Mouse (Mus musculus): Measurements from ENCODE around the gene Lmo4. TPM values are rescaled to one million over a fixed set of nuclear protein-coding genes. Genes with fewer than 3 reads are reported as not detected.

Gene Lmo4
- polyA plus RNA-seq, 1 experiment, result 28.9 TPM

DNA sequence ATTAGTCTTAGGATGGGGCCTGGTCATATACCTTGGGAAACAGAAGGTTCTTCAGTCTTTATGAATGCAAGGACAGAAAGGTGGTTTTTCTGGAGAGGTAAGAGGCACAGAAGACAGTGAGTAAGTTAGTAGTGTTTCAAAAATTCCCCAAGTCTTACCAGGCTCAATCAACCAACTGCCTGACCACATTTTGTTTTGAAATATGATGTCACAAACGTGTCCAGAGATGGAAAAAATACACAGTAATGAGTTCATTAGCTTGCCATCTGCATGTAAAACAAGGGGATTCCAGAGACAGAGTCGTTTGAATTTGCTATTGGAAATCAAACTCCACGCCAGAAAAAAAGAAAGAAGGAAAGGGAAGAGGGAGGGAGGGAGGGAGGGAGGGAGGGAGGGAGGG lies 26.1 kb downstream of the Lmo4 start:
- TF ChIP-seq EP300 (IDR thresholded peaks at IDR 0.05; ENCODE audit: insufficient read depth, low read depth, low read length) (no peak), POLR2A (IDR thresholded peaks at IDR 0.05; ENCODE audit: insufficient read depth, low read length) (no peak), CTCF (IDR thresholded peaks at IDR 0.05; ENCODE audit: low read depth, low read length) (no peak)
- Histone ChIP-seq H3K27me3 (ENCODE audit: control insufficient read depth, insufficient read depth, low read length, poor library complexity, severe bottlenecking) (no peaks in the 10 kb centered on the region), H3K4me1 (ENCODE audit: control insufficient read depth, insufficient read depth, low read length) (no peaks in the 10 kb centered on the region)

DNA sequence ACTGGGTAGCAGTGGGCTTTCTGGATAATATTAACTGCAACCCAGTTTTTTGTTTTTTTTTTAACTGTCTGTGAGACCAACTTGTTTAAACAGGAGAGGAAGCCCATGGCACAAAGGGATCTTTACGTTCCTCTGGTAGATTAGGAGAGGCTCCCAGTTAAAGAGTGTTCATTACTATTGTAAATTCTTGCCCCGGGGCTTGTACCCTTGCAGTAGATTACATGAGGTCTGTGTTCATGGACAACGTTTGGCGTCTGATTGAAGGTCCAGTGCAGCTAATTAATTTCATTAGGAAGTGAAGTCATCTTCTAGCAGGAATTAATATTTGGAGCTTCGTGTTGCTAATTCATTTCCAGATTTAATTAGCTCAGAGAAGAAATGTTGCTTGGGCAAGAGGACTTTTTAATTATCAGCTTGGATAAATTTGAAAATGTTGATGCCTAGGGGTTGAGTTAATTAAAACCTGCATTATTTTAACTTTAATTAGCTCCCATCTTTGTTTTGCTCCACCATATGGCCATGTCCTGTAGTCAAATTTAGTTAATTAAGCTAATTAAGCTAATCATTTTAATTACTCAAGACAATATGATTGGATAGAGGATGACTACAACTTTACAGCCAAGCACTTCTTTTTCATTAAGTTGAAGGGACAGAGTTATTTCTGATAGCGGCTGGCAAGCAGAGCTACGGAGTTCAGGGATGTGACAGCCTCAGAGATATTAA lies 31.0 kb downstream of the Lmo4 start:
- Histone ChIP-seq H3K9ac (ENCODE audit: low read depth, poor library complexity, severe bottlenecking) (no peak overlapping the region), H3K27me3 (ENCODE audit: control insufficient read depth, insufficient read depth, low read length, poor library complexity, severe bottlenecking) (no peaks in the 10 kb centered on the region), H3K27ac (ENCODE audit: insufficient read depth, low read length) (no peak overlapping the region), H3K4me3 (ENCODE audit: low read depth, low read length) (no peak overlapping the region), H3K4me1 (ENCODE audit: control insufficient read depth, insufficient read depth, low read length) (no peaks in the 10 kb centered on the region), H3K36me3 (ENCODE audit: control insufficient read depth, insufficient read depth, low read length, poor library complexity, severe bottlenecking) (no peaks in the 10 kb centered on the region), H3K9me3 (replicated peaks; ENCODE audit: control insufficient read depth, insufficient read depth, low read length, poor library complexity, severe bottlenecking) (no peaks in the 10 kb centered on the region)
- TF ChIP-seq POLR2A (IDR thresholded peaks at IDR 0.05; ENCODE audit: insufficient read depth, low read length) (no peak), CTCF (IDR thresholded peaks at IDR 0.05; ENCODE audit: low read depth, low read length) (no peak), EP300 (IDR thresholded peaks at IDR 0.05; ENCODE audit: insufficient read depth, low read depth, low read length) (no peak)

More for the DNA sequence above, 26.1 kb downstream of the Lmo4 start:
- Histone ChIP-seq H3K36me3 (ENCODE audit: control insufficient read depth, insufficient read depth, low read length, poor library complexity, severe bottlenecking) (no peaks in the 10 kb centered on the region), H3K9me3 (replicated peaks; ENCODE audit: control insufficient read depth, insufficient read depth, low read length, poor library complexity, severe bottlenecking) (no peaks in the 10 kb centered on the region), H3K4me3 (ENCODE audit: low read depth, low read length) (no peak overlapping the region), H3K27ac (ENCODE audit: insufficient read depth, low read length) (no peak overlapping the region), H3K9ac (ENCODE audit: low read depth, poor library complexity, severe bottlenecking) (no peak overlapping the region)

DNA sequence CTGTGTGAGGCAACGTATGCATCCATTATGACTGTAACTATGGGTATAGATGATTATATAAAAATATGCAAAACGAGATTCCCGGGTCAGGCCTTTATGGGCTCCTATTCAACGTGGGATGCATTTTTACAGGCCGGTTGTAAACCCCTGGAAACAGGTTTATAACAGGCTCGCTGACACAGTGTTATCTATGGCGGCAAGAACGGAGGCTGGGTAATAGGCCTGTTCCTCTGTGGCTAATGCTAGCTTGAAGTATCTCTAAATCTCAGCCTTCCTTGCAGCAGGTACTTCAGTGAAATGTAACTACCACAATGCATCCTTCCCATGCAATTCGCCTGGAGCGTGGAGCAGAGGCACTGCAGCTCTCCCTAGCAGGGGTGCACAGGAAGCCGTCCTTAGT lies 31.9 kb downstream of the Lmo4 start:
- Histone ChIP-seq H3K9me3 (replicated peaks; ENCODE audit: control insufficient read depth, insufficient read depth, low read length, poor library complexity, severe bottlenecking) (no peaks in the 10 kb centered on the region), H3K9ac (ENCODE audit: low read depth, poor library complexity, severe bottlenecking) (no peak overlapping the region), H3K36me3 (ENCODE audit: control insufficient read depth, insufficient read depth, low read length, poor library complexity, severe bottlenecking) (no peaks in the 10 kb centered on the region), H3K4me3 (ENCODE audit: low read depth, low read length) (no peak overlapping the region), H3K27ac (ENCODE audit: insufficient read depth, low read length) (no peak overlapping the region), H3K27me3 (ENCODE audit: control insufficient read depth, insufficient read depth, low read length, poor library complexity, severe bottlenecking) (no peaks in the 10 kb centered on the region), H3K4me1 (ENCODE audit: control insufficient read depth, insufficient read depth, low read length) (no peaks in the 10 kb centered on the region)
- TF ChIP-seq EP300 (IDR thresholded peaks at IDR 0.05; ENCODE audit: insufficient read depth, low read depth, low read length), result no peak
- no peak for TF ChIP-seq CTCF (IDR thresholded peaks at IDR 0.05; ENCODE audit: low read depth, low read length)
- no peak for TF ChIP-seq POLR2A (IDR thresholded peaks at IDR 0.05; ENCODE audit: insufficient read depth, low read length)

DNA sequence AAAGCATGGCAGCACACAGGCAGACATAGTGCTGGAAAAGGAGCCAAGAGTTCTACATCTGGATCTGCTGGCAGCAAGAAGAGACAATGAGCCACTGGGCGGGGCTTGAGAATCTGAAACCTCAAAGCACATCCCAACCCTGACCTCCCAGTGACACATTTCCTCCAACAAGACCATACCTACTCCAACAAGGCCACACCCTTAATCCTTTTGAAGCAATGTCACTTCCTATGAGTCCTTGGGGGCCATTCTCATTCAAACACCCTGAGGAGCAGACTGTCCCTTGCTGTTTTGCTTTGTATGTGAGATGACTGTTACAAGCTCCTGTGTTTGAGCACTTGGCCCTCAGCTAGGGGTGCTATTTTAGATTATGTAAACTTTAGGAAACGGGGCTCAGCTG lies 33.3 kb downstream of the Lmo4 start:
- Histone ChIP-seq H3K4me1 (ENCODE audit: control insufficient read depth, insufficient read depth, low read length) (no peaks in the 10 kb centered on the region), H3K27me3 (ENCODE audit: control insufficient read depth, insufficient read depth, low read length, poor library complexity, severe bottlenecking) (no peaks in the 10 kb centered on the region), H3K9me3 (replicated peaks; ENCODE audit: control insufficient read depth, insufficient read depth, low read length, poor library complexity, severe bottlenecking) (no peaks in the 10 kb centered on the region), H3K4me3 (ENCODE audit: low read depth, low read length) (no peak overlapping the region), H3K9ac (ENCODE audit: low read depth, poor library complexity, severe bottlenecking) (no peak overlapping the region), H3K27ac (ENCODE audit: insufficient read depth, low read length) (no peak overlapping the region), H3K36me3 (ENCODE audit: control insufficient read depth, insufficient read depth, low read length, poor library complexity, severe bottlenecking) (no peaks in the 10 kb centered on the region)
- TF ChIP-seq EP300 (IDR thresholded peaks at IDR 0.05; ENCODE audit: insufficient read depth, low read depth, low read length) (no peak), POLR2A (IDR thresholded peaks at IDR 0.05; ENCODE audit: insufficient read depth, low read length) (no peak)

DNA sequence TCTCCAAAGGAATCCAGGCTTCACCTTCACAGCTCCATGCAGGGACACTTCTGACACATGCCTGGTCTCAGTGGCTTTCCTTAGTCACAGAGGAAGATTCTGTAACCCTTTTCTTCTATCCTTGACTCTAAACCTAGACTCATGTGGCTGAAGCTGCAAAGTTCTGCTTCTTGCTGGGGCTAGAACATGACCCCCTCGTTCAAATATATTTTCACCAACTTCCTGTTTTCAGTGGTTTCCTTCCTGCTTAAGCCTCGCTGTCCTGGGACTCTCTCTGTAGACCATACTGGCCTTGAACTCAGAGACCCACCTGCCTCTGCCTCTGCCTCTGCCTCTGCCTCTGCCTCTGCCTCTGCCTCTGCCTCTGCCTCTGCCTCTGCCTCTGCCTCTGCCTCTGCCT lies 34.5 kb downstream of the Lmo4 start:
- no peak overlapping the region for H3K27ac ChIP-seq (ENCODE audit: insufficient read depth, low read length)
- TF ChIP-seq POLR2A (IDR thresholded peaks at IDR 0.05; ENCODE audit: insufficient read depth, low read length) (no peak), CTCF (IDR thresholded peaks at IDR 0.05; ENCODE audit: low read depth, low read length) (no peak), EP300 (IDR thresholded peaks at IDR 0.05; ENCODE audit: insufficient read depth, low read depth, low read length) (no peak)
- H3K27me3 ChIP-seq (ENCODE audit: control insufficient read depth, insufficient read depth, low read length, poor library complexity, severe bottlenecking), result no peaks in the 10 kb centered on the region
- H3K4me1 ChIP-seq (ENCODE audit: control insufficient read depth, insufficient read depth, low read length), result no peaks in the 10 kb centered on the region
- no peaks in the 10 kb centered on the region for H3K36me3 ChIP-seq (ENCODE audit: control insufficient read depth, insufficient read depth, low read length, poor library complexity, severe bottlenecking)
- no peak overlapping the region for H3K9ac ChIP-seq (ENCODE audit: low read depth, poor library complexity, severe bottlenecking)
- no peak overlapping the region for H3K4me3 ChIP-seq (ENCODE audit: low read depth, low read length)
- no peaks in the 10 kb centered on the region for H3K9me3 ChIP-seq (replicated peaks; ENCODE audit: control insufficient read depth, insufficient read depth, low read length, poor library complexity, severe bottlenecking)

DNA sequence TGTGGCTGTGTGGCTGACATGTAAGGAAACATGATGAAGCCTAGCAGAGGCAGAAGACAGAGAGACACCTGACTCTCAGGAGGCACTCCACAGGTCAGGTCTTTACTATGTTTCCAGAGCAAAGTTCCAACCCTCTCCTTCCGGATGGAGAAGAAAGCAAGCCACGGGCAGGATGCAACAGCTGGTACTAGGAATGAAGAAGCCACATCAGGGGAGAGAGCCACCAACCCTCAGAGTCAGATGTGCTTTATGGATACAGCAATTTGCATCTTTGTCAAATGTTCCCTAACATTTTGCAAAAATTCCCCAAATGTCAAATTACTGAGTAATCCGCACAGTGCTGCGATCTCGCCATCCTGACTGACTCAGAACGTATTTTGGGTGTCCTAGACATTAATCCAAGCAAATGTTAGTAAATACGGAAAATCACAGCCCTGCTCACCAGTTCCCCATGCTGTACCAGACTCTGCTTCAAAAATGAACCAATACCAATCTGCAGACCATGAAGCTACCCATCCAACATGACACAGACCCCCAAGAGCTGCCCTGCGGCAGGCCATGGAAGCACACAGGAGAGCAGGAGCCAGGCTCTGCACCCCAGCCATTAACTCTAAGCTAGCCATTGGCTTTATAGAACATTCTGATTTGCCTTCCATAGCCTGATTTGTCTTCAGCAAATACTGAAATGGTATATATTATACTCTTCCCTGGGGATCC lies 38.4 kb downstream of the Lmo4 start:
- no peak overlapping the region for H3K4me3 ChIP-seq (ENCODE audit: low read depth, low read length)
- H3K27me3 ChIP-seq (ENCODE audit: control insufficient read depth, insufficient read depth, low read length, poor library complexity, severe bottlenecking), result 0 out of 2 replicates have a peak, but pooled peaks cover 1% of the 10 kb centered on the region
- no peaks in the 10 kb centered on the region for H3K9me3 ChIP-seq (replicated peaks; ENCODE audit: control insufficient read depth, insufficient read depth, low read length, poor library complexity, severe bottlenecking)
- no peak overlapping the region for H3K9ac ChIP-seq (ENCODE audit: low read depth, poor library complexity, severe bottlenecking)
- no peak overlapping the region for H3K27ac ChIP-seq (ENCODE audit: insufficient read depth, low read length)
- H3K36me3 ChIP-seq (ENCODE audit: control insufficient read depth, insufficient read depth, low read length, poor library complexity, severe bottlenecking), result no peaks in the 10 kb centered on the region
- TF ChIP-seq POLR2A (IDR thresholded peaks at IDR 0.05; ENCODE audit: insufficient read depth, low read length) (no peak), EP300 (IDR thresholded peaks at IDR 0.05; ENCODE audit: insufficient read depth, low read depth, low read length) (no peak), CTCF (IDR thresholded peaks at IDR 0.05; ENCODE audit: low read depth, low read length) (no peak)
- H3K4me1 ChIP-seq (ENCODE audit: control insufficient read depth, insufficient read depth, low read length), result no peaks in the 10 kb centered on the region

All from ES-Bruce4 (cell line).